Mouse (Mus musculus) urinary bladder, postnatal 14 days (tissue): Measurements from ENCODE around the gene Dhrs1.

Experiments
- DNase-seq: peaks from one replicate; pipeline ENCODE4 v3.0.0; 2021; ENCODE audit warnings: low spot score

Dhrs1 gene

DNA sequence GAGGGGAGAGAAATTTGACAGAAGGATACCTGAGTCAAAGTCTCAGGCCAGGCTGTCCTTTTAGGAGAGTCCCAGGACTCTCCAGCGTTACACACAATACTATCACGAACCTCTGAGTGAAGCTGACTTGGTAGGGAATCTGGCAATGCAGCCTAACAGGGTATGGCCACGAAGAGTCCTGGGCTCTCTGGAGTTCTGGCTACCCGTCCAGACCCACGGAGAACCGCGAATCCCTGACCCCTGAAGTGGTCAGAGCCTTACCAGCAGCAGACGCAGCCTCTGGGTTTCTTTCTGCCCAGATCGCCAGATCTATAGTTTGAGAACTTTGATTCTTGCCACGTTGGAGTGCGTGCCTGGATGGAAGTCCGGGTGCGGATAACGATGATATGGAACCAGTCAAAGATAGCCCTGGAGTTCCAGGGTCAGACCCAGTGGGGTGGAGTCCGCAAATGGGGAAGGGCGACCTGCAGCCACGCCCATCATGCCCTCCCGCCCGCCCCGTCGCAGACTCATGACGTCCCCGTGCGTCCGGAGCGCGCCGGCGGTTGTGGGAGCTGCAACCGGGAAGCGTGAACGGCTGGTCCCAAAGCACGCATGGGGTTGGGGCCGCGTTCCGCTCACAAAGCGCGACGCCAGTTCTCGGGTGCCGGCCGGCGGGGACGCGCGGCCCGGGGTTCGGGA is at the start of gene Dhrs1, which contains the start of gene Nop9:
Dhrs1 (minus strand) TSS at position 511 of the 681 bp plus-strand sequence.
Nop9 (plus strand) TSS at position 514 of the 681 bp plus-strand sequence.
- peak; percentile 88 for DNase-seq

DNA sequence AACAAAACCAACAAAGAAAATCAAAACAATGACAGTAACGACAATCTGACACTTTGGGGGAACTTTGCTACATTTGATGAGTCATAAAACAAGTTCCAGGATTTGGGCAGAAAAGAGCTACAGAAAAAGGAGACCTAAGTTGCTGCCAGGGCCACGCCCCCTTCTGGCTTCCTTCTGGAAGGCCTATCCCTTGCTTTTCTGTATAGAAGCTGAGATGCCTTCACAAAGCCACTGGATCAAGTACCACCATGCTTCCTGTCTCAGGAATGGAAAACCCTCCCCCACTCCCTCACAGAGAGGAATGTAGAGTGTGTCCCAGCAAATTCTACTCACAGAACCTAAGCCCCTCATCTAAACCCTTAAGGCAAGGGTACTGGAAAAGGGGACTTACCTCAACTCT is 48.5 kb upstream of the Dhrs1 start:
- DNase-seq = no peak

DNA sequence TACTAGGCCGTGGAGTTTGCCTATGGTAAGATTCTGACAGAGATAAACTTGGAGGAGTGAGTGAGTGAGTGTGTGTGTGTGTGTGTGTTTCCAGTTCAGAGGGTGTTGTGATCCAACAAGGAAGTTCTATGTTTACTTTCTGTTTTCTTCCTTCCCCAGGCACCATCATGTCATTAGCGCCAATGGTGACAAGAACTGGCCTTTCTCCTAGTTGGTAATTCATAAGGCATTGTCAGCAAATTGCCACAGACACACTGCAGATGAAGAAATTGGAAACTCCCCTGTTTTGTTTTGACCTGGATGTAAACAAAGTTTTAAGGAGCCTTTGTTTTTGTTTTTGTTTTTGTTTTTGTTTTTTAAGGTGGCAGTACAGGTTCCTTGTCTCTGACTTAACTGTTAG is 48.0 kb upstream of the Dhrs1 start:
- DNase-seq = no peak

DNA sequence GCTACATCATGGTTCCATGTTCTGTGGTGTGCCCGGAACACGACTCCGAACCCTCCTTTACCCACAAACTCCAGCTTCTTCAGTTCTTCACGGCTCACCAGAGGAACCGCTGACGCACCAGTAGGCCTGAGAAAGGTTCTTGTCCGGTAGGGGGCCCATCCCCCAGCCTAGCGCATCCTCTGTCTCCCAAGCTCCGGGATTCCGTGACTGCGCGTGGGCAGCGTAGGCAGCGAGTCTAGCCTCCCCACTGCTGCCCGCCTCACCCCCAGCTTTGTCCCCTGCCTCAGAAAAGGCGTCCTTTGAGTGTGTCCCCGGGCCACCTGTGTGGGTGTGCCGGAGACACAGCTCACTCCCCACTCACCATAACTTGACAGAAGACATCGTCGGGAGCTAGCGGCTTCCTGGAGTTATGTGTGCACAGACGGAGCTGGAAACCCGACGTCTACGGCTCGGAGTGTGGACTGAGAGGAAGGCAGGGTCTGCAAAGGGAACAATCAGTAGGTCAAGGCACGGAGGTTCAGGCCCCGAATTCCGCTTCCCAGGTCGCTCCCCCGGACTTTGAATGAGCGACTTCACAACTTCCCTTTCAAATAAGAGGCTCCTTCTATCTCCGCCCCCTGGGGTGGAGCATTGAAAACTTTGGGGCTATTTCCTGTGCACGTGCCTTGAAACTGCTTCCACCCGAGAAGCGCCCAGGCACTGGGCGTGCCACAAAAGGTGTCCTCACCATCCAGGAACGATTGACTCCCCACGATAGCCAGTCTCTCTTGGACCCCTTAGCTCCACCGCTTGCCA is 43.0 kb upstream of the Dhrs1 start, which contains the start of gene Ripk3:
Ripk3 (minus strand) TSS at position 610 of the 795 bp plus-strand sequence.
- peak; percentile 59 for DNase-seq

DNA sequence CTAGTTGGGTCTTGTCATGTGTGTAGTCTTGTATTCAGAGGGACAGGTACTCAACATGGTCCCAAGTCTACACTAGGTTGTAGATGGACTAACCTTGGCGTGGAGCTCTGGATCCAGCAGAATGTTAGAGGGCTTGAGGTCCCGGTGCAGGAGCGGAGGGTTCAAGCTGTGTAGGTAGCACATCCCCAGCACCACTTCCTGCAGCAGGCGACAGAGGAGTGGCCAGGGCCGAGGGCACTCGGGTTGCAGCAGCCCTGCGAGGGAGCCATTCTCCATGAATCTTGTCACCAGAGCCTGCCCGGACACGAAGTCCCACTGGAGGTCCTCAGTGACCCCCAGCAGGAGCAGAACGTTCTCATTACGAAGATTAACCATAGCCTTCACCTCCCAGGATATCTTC is 42.2 kb upstream of the Dhrs1 start:
- DNase-seq = no peak

DNA sequence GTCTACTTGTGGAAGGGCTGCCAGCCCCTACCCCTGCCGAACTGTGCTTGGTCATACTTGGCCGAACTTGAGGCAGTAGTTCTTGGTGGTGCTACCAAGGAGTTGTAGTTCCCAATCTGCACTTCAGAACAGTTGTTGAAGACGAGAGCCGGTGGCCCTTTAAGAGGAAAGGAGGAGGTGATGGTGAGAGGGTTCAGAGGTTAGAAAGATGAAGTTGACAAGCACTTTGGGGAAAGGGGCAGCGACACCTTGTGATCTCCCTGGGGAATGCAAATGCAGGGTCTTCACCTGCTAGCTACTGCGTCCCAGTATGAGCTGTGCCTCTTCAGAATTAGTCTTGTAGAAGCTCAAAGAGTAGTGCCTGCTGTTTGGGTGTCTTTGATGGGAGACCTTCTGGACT is 39.7 kb upstream of the Dhrs1 start:
- DNase-seq = no peak

DNA sequence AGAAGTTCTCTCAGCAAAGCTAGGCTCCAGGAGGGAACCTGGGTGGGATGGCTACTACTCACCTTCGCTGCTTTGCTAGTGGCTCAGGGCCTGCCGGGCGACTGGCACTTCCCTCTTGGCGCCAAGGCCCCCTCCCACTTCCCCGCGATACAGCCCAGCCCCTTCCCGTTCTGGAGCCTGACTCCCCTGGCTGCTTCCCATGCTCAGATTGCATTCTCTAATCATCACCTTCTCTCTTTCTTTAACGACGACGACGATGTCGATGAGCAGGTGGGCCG is 38.4 kb upstream of the Dhrs1 start, which contains the start of gene Adcy4:
Adcy4 (minus strand) TSS at position 138 of the 278 bp plus-strand sequence.
- DNase-seq = no peak

DNA sequence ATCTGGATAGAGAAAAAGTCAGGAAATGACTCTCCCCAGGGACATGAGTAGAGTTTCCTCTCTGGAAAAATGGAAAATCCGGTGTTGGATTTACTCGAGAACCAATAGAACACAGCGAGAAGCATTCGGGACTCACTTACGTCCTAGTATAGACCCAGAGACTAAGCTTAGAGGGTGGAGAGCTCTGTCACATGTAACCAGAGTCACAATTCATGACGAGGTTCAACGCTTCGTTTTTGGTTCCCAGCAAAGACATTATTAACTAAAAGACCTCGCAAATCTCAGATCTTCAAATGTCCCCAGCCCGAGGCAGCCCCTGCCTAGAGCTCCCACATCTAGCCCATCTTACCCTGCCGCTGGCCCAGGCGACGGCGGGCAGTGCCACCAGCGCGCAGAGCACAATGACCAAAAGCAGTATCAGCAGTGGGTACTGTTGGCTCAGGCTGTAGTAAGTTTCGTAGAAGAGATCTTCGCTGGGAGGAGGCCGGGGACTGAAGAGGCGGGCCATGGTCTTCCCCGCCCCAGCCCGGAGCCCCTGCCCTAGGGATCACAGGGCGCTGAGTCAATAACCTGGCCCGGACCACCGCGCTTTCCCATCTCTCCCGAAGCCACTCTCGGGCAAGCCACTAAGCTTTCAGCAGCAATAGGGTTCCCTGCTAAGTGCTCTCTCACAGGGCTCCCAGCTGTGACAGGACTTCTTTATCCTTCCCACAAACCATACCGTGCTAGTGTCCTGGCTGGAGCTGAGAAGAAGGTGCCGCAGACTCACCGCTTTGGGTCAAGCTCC is 37.9 kb upstream of the Dhrs1 start:
- no peak for DNase-seq

DNA sequence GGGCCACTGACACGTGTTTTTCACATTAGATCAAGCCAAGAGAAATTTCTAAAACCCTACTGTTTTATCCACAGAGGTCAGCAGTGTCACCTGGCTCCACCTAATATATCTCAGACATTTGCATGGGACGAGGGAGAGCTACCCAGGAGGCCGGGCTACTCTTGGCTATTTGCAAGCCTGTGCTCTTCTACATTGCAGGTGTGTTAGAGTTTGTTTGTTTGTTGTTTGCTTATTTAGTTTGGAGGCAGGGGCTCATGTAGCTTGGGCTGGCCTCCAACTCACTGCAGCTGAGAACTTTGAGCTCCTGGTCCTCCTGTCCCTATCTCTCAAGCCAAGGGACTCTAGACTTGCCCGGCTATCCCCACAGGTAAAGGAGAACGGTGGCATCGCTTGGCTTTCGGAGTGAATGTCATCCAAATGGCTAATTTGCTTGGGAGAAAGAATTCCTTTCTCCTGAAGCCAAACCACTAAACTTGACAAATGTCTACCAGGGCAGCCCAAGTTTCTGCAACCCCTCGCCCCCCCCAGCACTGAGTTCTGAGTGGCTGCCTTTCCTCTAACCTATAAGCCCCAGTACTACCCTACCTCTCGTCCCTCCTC is 37.0 kb upstream of the Dhrs1 start:
- no peak for DNase-seq

DNA sequence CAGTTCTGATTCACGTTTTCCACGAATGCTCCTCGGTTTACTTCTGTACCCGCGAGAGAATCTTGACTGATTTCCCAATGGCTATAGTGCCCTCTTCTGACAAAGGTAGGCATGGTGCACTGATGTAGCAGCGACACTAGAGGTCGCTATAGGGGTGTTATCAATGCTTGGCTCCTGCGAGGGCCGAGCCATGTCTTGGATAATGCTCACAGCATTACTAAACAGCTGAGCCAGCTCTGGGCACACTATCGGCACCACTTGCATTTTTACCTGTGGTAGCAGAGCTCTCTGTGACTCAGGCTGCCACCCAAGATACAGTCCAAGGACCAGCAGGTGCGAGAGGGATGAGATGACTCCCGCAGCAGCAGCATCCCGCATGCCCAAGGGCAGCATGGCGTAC is 35.8 kb upstream of the Dhrs1 start:
- DNase-seq = peak; percentile 63

DNA sequence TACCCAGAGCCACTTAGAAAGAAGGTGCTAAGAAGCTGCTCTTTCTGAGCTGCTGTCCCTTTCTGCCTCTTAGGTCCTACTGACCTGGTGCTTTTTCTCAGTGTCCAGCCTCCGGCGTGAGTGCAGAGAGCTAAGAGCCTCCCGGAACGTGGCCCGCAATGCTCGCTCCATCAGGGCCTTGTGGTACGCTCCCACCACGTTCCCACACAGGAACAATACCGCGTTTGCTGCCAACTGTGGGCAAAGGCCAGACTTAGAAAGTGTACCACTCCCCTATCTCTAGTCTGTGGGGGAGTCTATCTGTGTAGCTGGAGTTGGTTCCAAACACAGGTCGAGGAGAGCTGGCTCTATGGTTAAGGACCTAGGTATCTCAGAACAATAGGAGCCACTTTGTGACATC is 35.2 kb upstream of the Dhrs1 start:
- peak; percentile 2 for DNase-seq

DNA sequence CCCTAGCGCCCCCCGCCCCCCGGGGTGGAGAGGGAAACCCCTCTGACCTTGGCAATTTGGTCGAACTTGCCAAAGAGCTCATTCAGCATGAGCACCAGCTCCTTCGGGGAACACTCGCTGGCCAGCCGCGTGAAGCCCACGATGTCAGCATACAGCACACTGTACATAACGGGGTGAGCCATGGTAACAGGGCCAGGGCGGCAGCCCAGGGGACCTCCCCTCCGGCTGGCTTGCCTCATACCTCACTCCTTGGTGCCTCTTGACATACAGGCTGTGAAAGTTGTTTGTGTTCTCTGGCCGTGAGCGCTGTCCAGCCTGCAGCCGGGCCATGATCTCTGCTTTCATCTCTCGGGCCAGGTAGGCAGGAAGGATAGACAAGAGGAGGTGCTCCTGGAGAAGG is 34.2 kb upstream of the Dhrs1 start:
- DNase-seq = peak; percentile 2

DNA sequence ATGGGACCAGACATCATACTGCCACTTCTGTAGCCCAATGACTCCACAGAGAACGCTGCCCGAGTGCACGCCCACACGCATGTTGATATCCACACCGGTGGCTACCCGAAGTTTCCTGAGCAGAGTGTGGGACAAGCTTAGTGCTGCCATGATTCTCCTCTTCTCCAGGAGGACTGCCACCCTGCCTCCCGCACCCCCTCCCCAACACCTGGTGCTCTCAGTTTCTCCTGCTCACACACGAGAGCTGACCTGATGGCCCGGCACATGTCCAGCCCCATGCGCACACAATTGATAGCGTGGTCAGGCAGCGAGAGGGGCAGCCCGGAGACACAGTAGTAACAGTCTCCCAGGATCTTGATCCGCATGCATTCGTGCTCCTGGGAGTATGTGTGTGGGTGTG is 33.2 kb upstream of the Dhrs1 start:
- no peak for DNase-seq

DNA sequence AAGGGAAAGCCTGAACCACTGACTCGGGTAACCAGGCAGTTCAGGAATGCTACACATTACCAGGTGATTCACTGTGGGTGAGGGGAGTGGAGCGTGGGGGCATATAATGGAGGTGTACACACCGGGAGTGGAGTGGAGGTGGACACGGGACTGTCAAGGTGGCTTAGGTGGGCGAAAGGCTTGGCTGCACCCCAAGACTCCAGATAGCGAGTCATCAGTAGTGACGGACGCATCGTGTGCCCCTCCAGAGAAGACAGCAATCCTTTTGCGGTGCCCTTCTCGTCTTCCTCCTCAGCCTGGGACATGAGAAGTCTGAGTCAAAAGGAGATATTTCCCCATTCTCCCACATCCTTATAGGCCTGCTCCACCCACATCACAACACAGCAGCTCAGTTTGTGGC is 32.3 kb upstream of the Dhrs1 start:
- no peak for DNase-seq

DNA sequence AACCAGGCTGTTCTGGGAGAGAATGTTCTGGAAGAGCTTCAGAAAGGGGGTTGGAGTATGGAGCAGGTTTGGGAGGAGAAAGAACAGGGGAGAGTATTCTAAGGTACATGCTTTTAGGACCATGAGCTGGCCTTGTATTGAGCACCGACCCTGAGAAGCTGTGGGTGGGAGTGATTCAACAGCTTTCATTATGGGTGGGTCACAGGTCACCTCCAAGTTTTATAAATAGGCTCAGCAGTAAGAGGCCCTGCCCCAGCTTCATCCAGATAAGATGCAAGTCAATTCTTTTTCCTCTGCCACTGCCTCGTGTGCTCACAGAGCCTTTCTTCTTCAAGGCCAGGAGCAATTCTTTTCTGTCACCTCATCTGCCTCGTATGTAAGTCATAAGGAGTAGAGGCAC is 31.7 kb upstream of the Dhrs1 start:
- DNase-seq = no peak

DNA sequence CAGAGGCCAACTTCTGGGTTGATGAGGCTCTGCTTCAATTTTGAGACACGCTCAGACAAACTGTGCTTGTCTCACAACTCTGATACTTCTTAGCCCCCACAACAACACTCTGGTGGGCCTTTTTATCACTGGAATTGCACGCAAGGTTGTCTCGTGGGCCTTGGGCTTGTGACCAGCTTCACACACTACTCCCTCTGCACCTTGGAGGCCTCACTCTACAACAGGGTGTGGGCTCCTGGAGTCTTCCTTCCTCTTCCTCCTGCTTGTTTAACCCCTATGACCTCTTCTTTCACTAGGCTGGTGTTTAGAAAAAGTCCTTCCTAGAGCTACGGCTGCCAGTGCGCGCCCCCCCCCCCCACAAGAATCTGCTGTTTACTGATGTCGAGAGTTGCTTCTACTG is 31.2 kb upstream of the Dhrs1 start:
- no peak for DNase-seq

DNA sequence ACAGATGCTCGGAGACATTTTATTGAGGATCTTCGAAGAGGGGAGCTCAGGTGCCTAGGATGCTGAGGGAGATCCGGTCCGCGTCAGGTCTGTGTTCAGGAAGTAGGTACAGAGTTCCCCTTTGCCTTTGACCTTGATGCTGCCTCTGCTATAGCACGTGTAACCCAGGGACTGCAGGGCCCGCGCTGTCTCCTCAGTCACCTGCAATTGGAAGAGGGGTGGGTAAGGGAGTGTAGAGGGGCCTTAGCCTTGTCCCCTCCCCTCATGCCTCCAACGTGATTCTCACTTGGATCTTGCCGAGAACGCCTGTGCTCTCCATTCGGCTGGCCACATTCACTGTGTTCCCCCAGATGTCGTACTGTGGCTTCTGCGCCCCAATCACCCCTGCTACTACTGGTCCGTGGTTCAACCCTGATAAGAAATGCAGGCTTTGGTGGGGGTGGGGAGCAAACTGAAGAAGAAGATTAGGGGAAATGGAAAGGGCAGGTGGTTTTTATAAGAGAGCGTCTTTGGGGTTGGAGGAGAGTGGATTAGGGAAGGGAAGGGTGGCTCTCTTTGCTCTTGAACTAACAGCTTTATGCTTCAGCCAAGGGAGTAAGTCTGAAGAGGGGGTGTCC is 23.7 kb upstream of the Dhrs1 start:
- DNase-seq = no peak

DNA sequence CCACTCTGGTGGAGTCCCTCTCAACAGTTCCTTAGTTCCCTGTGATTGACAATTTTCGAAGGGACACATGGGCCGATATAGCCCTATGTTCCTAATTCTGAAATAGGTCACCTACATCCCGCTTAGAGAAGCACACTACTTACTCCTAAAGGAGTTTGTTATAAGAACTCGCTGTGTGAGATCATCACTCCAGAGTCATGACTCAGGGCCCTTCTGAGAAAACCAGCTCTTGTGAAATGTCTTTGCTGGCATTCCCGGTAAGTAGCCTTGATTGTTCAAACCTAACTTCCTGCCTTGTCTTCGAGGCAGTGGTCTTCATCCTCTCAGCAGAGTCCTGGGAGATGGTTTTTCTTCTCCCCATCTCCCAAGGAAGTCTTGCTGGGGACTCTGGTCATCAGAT is 23.1 kb upstream of the Dhrs1 start:
- DNase-seq = no peak

DNA sequence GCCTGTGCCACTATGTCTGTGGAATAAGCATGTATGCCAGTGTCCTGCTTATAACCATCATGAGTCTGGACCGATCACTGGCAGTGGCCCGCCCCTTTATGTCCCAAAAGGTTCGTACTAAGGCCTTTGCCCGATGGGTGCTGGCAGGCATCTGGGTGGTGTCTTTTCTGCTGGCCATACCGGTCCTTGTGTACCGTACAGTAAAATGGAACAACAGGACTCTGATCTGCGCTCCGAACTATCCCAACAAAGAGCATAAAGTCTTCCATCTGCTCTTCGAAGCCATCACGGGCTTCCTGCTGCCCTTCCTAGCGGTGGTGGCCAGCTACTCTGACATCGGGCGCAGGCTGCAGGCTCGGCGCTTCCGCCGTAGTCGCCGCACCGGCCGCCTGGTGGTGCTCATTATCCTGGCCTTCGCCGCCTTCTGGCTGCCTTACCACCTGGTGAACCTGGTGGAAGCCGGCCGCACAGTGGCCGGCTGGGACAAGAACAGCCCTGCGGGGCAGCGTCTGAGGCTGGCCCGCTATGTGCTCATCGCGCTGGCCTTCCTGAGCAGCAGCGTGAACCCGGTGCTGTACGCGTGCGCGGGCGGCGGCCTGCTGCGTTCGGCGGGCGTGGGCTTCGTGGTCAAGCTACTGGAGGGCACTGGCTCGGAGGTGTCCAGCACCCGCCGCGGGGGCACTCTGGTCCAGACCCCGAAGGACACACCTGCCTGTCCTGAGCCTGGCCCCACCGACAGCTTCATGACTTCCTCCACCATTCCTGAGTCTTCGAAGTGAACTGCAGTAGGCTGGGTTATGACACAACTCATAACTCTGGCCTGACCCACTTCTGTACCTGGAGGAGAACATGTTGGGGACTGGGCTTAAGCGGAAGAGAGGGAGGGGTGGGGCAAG is 22.3 kb upstream of the Dhrs1 start:
- peak; percentile 74 for DNase-seq

DNA sequence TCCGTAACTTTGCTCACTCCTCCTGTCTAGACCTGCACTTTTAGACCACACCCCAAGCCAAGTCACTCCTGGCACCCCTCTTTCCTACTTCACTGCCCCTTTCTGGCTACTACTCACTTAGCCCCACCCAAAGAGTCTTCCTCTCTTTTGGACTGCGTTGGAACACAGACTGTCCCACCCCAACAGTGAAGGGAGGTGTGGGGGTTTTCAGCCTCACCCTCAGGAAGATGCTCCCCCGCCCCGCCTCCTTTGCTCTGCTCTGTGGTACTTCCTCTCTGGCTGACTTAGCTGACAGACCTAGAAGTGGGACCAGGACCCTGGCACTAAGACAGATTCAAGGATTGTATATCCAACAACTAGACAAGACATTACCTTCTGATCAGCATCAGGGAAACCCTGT is 20.2 kb upstream of the Dhrs1 start, which contains the start of gene Ltb4r1:
Ltb4r1 (plus strand) TSS at position 267 of the 400 bp plus-strand sequence.
- DNase-seq = no peak

DNA sequence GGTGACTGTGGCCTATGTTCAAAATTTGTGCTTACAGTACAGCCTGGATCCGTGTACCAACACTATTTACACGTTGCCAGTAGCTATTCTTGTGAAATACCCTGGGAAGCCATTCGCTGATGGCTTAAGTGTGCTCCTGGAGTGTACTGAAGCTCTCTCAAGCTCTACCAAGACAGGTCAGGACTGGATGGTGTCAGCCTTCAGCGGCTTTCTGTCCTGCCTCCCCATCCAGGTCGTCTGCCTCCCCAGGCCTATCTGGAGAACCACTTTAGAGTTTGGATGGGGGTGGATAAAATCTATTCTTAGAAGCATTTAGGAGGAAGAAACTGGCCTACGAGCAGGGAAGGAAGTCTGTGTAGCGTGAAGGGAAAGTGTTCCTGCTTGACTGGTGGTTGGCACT is 17.7 kb upstream of the Dhrs1 start:
- DNase-seq = no peak
